Mouse (Mus musculus): Measurements from ENCODE around the gene Malsu1. TPM values are rescaled to one million over a fixed set of nuclear protein-coding genes. Genes with fewer than 3 reads are reported as not detected.

Malsu1 gene
- 11.5 and 12.6 TPM in 2 replicates for polyA plus RNA-seq (2012; rRNA removed)

DNA sequence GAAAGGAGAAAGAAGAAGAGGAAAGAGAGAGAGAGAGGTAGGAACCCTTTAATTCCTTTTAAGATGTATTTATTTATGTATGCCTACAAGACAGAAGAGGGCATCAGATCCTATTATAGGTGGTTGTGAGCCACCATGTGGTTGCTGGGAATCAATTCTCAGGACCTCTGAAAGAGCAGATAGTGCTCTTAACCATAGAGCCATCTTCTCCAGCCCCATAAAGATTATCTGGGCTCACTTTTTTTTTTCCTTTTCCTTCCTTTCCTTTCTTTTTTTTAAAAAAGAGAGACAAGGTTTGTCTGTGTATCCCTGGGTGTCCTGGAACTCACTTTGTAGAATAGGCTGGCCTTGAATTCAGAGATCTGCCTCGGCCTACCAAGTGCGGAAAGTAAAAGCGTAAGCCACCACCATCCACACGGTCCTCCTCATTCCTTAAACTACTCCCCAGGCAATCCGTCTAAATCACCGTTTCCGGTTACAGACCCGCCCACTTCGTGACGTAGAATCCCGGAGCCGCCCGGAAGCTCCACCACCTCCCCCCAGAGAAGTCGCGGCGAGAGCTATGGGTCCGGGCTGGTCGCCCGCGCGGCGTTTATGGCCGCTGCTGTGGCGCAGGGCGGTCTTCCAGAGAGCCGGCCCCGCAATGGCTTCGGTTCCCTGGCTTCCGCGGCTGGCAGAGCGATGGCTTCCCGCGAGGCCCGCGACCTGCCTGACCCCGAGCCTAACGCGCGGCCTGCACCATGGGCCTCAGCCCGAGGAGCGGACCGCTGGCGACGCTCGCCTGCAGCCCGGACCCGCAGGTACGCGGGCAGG is at the start of gene Malsu1:
Malsu1 (plus strand) TSS at position 492 of the 813 bp plus-strand sequence.
- under 1% methylated on average over 49 of the region's 49 CpGs for WGBS
- peak within 1 kb of the TSS; percentile 77 for H3K4me3 ChIP-seq (replicated peaks; ENCODE audit: extremely low read depth, low read depth, low read length)
- DNase-seq: peak; percentile 96
- peaks cover 8% of the 10 kb centered on the region for H3K4me1 ChIP-seq (ENCODE audit: control insufficient read depth, insufficient read depth, low read length)
- TF ChIP-seq CTCF (IDR thresholded peaks at IDR 0.05; ENCODE audit: insufficient read depth, low read length) (no peak), POLR2A (IDR thresholded peaks at IDR 0.05; ENCODE audit: borderline replicate concordance, extremely low read depth, low read depth, low read length) (peak; percentile 74)

DNA sequence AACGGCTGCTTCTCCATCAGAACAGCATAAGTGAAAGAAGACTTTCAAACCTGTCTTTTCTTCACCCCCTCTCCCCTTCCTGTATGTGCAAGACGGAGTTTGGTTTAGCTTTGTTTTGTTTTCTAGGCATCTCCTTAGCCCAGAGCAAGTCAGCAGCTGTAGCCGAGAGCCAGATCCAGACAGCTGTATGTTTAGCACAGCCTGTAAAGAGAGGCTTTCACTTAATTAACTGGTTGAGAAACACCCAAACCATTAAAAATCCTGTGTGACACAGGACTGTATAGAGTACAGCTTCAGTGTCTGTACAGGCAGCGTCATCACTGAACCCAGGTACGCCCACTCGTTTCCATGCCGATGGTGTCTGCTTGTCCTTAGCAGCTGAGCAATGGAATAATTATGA is 48.3 kb upstream of the Malsu1 start:
- Histone ChIP-seq H3K4me1 (ENCODE audit: control insufficient read depth, insufficient read depth, low read length) (no peaks in the 10 kb centered on the region; the same call in 1 of the 2 replicates), H3K4me3 (replicated peaks; ENCODE audit: extremely low read depth, low read depth, low read length) (no peak overlapping the region)
- 83% methylated on average over 7 of the region's 7 CpGs for WGBS
- no peak for DNase-seq
- no peak for TF ChIP-seq CTCF (IDR thresholded peaks at IDR 0.05; ENCODE audit: insufficient read depth, low read length)
- TF ChIP-seq POLR2A (IDR thresholded peaks at IDR 0.05; ENCODE audit: borderline replicate concordance, extremely low read depth, low read depth, low read length): no peak

DNA sequence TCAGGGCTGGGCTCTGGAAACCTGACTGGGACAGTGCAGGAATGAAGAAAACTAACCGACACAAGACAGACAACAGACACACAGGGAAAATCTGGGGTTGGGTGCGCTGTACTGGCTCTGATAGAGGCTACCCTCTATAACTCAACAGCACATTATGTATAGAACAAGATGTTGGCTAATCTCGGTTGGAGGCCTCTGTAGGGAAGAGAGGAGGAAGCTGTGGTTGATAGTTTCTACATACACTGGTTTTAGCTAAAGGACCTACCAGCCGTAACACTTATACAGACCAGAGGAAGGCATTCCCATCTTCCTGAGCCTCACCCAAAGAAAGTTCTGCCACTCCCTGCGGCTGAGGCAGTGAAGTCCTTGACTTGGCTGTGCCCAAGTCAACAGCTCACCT is 47.1 kb upstream of the Malsu1 start:
- TF ChIP-seq CTCF (IDR thresholded peaks at IDR 0.05; ENCODE audit: insufficient read depth, low read length) (no peak), POLR2A (IDR thresholded peaks at IDR 0.05; ENCODE audit: borderline replicate concordance, extremely low read depth, low read depth, low read length) (no peak)
- WGBS: 75% methylated on average over 5 of the region's 5 CpGs
- DNase-seq: no peak
- Histone ChIP-seq H3K4me1 (ENCODE audit: control insufficient read depth, insufficient read depth, low read length) (no peaks in the 10 kb centered on the region; the same call in 1 of the 2 replicates), H3K4me3 (replicated peaks; ENCODE audit: extremely low read depth, low read depth, low read length) (no peak overlapping the region)

GRCm38 (mm10) chr6:49028019-49028418 is 45.6 kb upstream of the Malsu1 start:
- Histone ChIP-seq H3K4me1 (ENCODE audit: control insufficient read depth, insufficient read depth, low read length) (no peaks in the 10 kb centered on the region; the same call in 1 of the 2 replicates), H3K4me3 (replicated peaks; ENCODE audit: extremely low read depth, low read depth, low read length) (no peak overlapping the region)
- WGBS: 91% methylated on average over 6 of the region's 6 CpGs
- DNase-seq: no peak
- TF ChIP-seq CTCF (IDR thresholded peaks at IDR 0.05; ENCODE audit: insufficient read depth, low read length) (no peak), POLR2A (IDR thresholded peaks at IDR 0.05; ENCODE audit: borderline replicate concordance, extremely low read depth, low read depth, low read length) (no peak)

- Histone ChIP-seq H3K4me1 (ENCODE audit: control insufficient read depth, insufficient read depth, low read length) (no peaks in the 10 kb centered on the region; the same call in 1 of the 2 replicates), H3K4me3 (replicated peaks; ENCODE audit: extremely low read depth, low read depth, low read length) (no peak overlapping the region)
- no peak for TF ChIP-seq CTCF (IDR thresholded peaks at IDR 0.05; ENCODE audit: insufficient read depth, low read length)
- TF ChIP-seq POLR2A (IDR thresholded peaks at IDR 0.05; ENCODE audit: borderline replicate concordance, extremely low read depth, low read depth, low read length): no peak
- WGBS: 82% methylated on average over 3 of the region's 3 CpGs
- no peak for DNase-seq
These were observed 44.9 kb upstream of the Malsu1 start for GRCm38 (mm10) chr6:49028708-49029107.

GRCm38 (mm10) chr6:49031230-49031629 is 42.4 kb upstream of the Malsu1 start:
- WGBS: 61% methylated on average over 4 of the region's 4 CpGs
- TF ChIP-seq POLR2A (IDR thresholded peaks at IDR 0.05; ENCODE audit: borderline replicate concordance, extremely low read depth, low read depth, low read length) (no peak), CTCF (IDR thresholded peaks at IDR 0.05; ENCODE audit: insufficient read depth, low read length) (no peak)
- Histone ChIP-seq H3K4me1 (ENCODE audit: control insufficient read depth, insufficient read depth, low read length) (peaks cover under 1% of the 10 kb centered on the region), H3K4me3 (replicated peaks; ENCODE audit: extremely low read depth, low read depth, low read length) (no peak overlapping the region)
- DNase-seq: no peak

DNA sequence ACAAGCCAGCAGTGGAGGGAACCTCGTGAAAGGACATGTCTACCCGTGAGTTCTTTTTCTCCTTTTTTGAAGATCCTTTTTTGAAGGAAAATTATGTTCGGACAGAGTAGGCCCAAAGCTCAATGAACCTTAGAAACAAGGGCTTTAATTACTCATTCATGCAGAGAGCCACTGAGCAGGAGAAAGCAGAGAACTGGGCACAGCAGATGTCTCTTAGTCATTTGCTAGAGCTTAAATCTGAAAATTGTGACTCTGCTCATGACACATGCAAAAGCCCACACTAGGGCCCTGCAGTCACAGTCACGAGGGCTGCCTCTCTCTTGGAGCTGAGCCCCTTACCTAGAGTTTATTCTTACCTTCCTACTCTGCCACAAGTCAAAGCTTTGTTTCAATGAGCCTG is 40.8 kb upstream of the Malsu1 start:
- 87% methylated on average over 4 of the region's 4 CpGs for WGBS
- no peak overlapping the region for H3K4me3 ChIP-seq (replicated peaks; ENCODE audit: extremely low read depth, low read depth, low read length)
- TF ChIP-seq POLR2A (IDR thresholded peaks at IDR 0.05; ENCODE audit: borderline replicate concordance, extremely low read depth, low read depth, low read length): no peak
- no peak for TF ChIP-seq CTCF (IDR thresholded peaks at IDR 0.05; ENCODE audit: insufficient read depth, low read length)
- H3K4me1 ChIP-seq (ENCODE audit: control insufficient read depth, insufficient read depth, low read length): peaks cover 8% of the 10 kb centered on the region
- DNase-seq: no peak

GRCm38 (mm10) chr6:49036275-49037267 is 37.0 kb upstream of the Malsu1 start, which contains the start of gene Gpnmb:
Gene Gpnmb (plus strand): TSS chr6:49036546.
- no peak for DNase-seq
- Histone ChIP-seq H3K4me3 (replicated peaks; ENCODE audit: extremely low read depth, low read depth, low read length) (peak within 1 kb of the TSS; percentile 14), H3K4me1 (ENCODE audit: control insufficient read depth, insufficient read depth, low read length) (peaks cover 14% of the 10 kb centered on the region)
- TF ChIP-seq POLR2A (IDR thresholded peaks at IDR 0.05; ENCODE audit: borderline replicate concordance, extremely low read depth, low read depth, low read length) (no peak), CTCF (IDR thresholded peaks at IDR 0.05; ENCODE audit: insufficient read depth, low read length) (no peak)
- WGBS: 43% methylated on average over 28 of the region's 28 CpGs

GRCm38 (mm10) chr6:49037268-49037662 is 36.3 kb upstream of the Malsu1 start:
- 62% methylated on average over 12 of the region's 12 CpGs for WGBS
- no peak for TF ChIP-seq CTCF (IDR thresholded peaks at IDR 0.05; ENCODE audit: insufficient read depth, low read length)
- no peak for TF ChIP-seq POLR2A (IDR thresholded peaks at IDR 0.05; ENCODE audit: borderline replicate concordance, extremely low read depth, low read depth, low read length)
- DNase-seq: no peak
- peaks cover 14% of the 10 kb centered on the region for H3K4me1 ChIP-seq (ENCODE audit: control insufficient read depth, insufficient read depth, low read length)
- H3K4me3 ChIP-seq (replicated peaks; ENCODE audit: extremely low read depth, low read depth, low read length): no peak overlapping the region
